Mouse (Mus musculus): ENCODE results near the gene Nckap1l. TPM values are rescaled to one million over a fixed set of nuclear protein-coding genes. Genes with fewer than 3 reads are reported as not detected.

Nckap1l gene
- polyA plus RNA-seq, 1 experiment from 2014 or later: 3.5 TPM

DNA sequence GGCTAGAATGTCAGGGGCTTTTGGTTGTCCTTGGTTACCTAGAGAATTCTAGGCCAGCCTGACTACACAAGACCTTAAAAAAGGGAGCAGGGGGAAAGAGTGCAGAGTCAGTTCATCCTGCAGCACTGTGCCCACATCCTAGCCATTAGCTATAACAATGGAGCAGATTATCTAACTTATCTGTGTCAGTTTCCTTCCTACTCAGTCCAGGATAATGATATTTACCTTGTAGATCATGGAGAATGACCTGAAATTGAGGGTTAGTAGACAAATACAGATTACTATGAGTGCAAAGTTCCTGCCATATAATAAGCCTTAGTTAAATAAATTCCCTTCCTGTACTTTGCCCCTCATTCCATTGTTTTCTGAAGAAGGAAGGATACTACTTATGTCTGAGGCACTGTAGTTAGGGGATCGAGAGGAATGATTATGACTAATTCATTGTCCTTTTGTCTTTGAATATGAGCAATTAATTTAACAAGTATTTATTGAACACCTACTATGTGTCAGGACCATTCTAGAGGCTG, 25.5 kb downstream of the Nckap1l start:
- Histone ChIP-seq H3K27ac (ENCODE audit: low read length) (no peak overlapping the region), H3K9ac (replicated peaks; ENCODE audit: low read depth) (no peak overlapping the region), H3K4me2 (replicated peaks; ENCODE audit: low read depth, low read length) (no peak overlapping the region), H3K9me3 (ENCODE audit: low read length) (no peaks in the 10 kb centered on the region), H3K36me3 (ENCODE audit: insufficient read depth, low read length) (no peaks in the 10 kb centered on the region), H3K4me3 (ENCODE audit: low read depth, low read length) (no peak overlapping the region), H3K4me1 (ENCODE audit: insufficient read depth, low read depth, low read length) (no peaks in the 10 kb centered on the region), H3K27me3 (replicated peaks; ENCODE audit: insufficient read depth, low read length) (no peaks in the 10 kb centered on the region)
- no peak for ATAC-seq
- TF ChIP-seq EP300 (IDR thresholded peaks at IDR 0.05) (no peak), CTCF (IDR thresholded peaks at IDR 0.05) (no peak)
- no peak for DNase-seq (ENCODE audit: low spot score)
- 38% methylated on average over 1 of the region's 1 CpGs for WGBS

DNA sequence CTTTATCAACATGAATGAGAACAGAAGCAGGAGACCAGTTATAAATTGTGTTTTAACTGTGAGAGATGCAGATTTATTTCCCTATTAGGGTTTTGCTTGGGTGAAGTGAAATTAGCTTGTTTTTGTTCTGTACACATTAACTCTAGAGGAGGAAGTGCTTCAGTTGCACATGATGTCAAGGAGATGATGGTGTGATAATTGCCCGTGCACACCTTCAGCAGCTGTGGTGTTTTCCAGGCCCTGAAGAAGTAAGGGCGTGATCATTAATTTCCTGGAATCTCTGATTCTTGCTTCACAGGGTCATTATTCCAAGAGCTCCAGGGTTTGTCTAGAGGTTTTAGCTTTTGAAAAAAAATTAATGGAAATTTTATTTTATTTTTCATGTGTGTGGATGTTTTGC, 26.5 kb downstream of the Nckap1l start:
- Histone ChIP-seq H3K4me3 (ENCODE audit: low read depth, low read length) (no peak overlapping the region), H3K27me3 (replicated peaks; ENCODE audit: insufficient read depth, low read length) (no peaks in the 10 kb centered on the region), H3K9ac (replicated peaks; ENCODE audit: low read depth) (no peak overlapping the region), H3K27ac (ENCODE audit: low read length) (no peak overlapping the region), H3K4me1 (ENCODE audit: insufficient read depth, low read depth, low read length) (no peaks in the 10 kb centered on the region), H3K4me2 (replicated peaks; ENCODE audit: low read depth, low read length) (no peak overlapping the region), H3K9me3 (ENCODE audit: low read length) (no peaks in the 10 kb centered on the region), H3K36me3 (ENCODE audit: insufficient read depth, low read length) (no peaks in the 10 kb centered on the region)
- ATAC-seq (no peak), DNase-seq (ENCODE audit: low spot score) (no peak)
- WGBS: 51% methylated on average over 2 of the region's 2 CpGs
- TF ChIP-seq CTCF (IDR thresholded peaks at IDR 0.05) (no peak), EP300 (IDR thresholded peaks at IDR 0.05) (no peak)

DNA sequence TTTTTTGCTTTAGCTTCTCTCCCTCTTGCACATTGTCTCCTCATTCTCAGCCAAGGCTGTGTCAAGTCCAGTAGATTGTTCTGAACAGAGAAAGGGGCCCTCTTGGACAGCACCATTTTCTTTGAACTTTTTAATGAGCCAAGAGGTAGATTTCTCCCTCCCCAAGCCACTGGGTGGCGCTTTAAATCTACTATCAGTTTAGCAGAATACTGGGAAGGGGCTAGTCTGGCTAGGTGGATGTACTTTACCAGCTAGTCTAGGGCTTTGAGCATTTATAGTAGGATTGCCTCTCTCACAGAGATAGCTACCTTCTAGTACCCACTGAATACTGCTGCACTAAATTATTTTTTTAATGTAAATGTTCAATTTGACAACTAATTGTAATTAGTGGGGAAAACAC, 28.9 kb downstream of the Nckap1l start:
- H3K4me3 ChIP-seq (ENCODE audit: low read depth, low read length): no peak overlapping the region
- TF ChIP-seq EP300 (IDR thresholded peaks at IDR 0.05) (no peak), CTCF (IDR thresholded peaks at IDR 0.05) (peak; percentile 56)
- no peak for DNase-seq (ENCODE audit: low spot score)
- H3K27me3 ChIP-seq (replicated peaks; ENCODE audit: insufficient read depth, low read length): no peaks in the 10 kb centered on the region
- no peak for ATAC-seq
- no peaks in the 10 kb centered on the region for H3K36me3 ChIP-seq (ENCODE audit: insufficient read depth, low read length)
- WGBS: 0% methylated on average over 1 of the region's 1 CpGs
- H3K4me2 ChIP-seq (replicated peaks; ENCODE audit: low read depth, low read length): no peak overlapping the region
- no peak overlapping the region for H3K9ac ChIP-seq (replicated peaks; ENCODE audit: low read depth)
- no peak overlapping the region for H3K27ac ChIP-seq (ENCODE audit: low read length)
- H3K9me3 ChIP-seq (ENCODE audit: low read length): no peaks in the 10 kb centered on the region
- no peaks in the 10 kb centered on the region for H3K4me1 ChIP-seq (ENCODE audit: insufficient read depth, low read depth, low read length)

DNA sequence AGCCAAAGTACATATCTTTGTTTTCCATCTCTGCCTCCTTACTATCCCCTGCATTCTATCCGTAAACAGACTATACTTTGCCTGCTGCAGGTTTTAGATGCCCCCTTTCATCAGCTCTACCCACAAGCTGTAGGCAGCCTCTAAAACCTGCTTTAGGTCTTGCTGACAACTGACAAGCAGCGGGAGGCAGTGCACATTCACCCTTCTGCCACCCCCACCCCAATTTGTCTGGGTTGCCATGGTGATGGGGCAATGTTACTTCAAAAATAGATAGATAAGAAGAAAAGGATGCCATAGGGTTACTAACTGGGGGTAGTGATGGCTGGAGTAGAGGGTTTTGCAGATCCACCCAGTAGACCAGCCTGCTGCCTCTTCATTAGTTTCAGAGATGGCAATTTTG, 30.9 kb downstream of the Nckap1l start:
- WGBS: 40% methylated on average over 2 of the region's 2 CpGs
- no peak overlapping the region for H3K4me2 ChIP-seq (replicated peaks; ENCODE audit: low read depth, low read length)
- no peak for TF ChIP-seq EP300 (IDR thresholded peaks at IDR 0.05)
- TF ChIP-seq CTCF (IDR thresholded peaks at IDR 0.05): no peak
- H3K9me3 ChIP-seq (ENCODE audit: low read length): no peaks in the 10 kb centered on the region
- ATAC-seq (no peak), DNase-seq (ENCODE audit: low spot score) (no peak)
- no peak overlapping the region for H3K27ac ChIP-seq (ENCODE audit: low read length)
- no peaks in the 10 kb centered on the region for H3K4me1 ChIP-seq (ENCODE audit: insufficient read depth, low read depth, low read length)
- H3K9ac ChIP-seq (replicated peaks; ENCODE audit: low read depth): no peak overlapping the region
- H3K36me3 ChIP-seq (ENCODE audit: insufficient read depth, low read length): no peaks in the 10 kb centered on the region
- no peak overlapping the region for H3K4me3 ChIP-seq (ENCODE audit: low read depth, low read length)
- no peaks in the 10 kb centered on the region for H3K27me3 ChIP-seq (replicated peaks; ENCODE audit: insufficient read depth, low read length)

DNA sequence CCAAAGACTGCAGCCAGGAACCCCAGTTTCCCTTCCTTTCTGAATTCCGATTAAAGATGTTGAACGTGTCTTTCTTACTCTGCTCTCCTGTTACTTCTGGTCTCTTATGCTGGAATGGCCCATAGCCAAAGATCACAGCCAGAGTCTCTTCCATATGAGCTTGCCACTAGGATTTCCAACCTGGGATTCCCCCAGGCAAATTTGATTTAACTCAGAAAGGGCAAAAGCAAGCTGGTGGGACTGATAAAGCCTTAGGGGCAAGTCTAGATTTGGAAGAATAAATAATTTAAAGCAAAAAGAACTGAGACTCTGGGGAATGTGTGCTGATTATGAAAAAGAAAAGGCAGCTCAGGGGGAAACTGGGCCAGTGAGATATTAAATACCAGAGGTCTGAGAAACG, 31.5 kb downstream of the Nckap1l start:
- Histone ChIP-seq H3K4me3 (ENCODE audit: low read depth, low read length) (no peak overlapping the region), H3K36me3 (ENCODE audit: insufficient read depth, low read length) (no peaks in the 10 kb centered on the region), H3K4me2 (replicated peaks; ENCODE audit: low read depth, low read length) (no peak overlapping the region), H3K9me3 (ENCODE audit: low read length) (no peaks in the 10 kb centered on the region), H3K27me3 (replicated peaks; ENCODE audit: insufficient read depth, low read length) (no peaks in the 10 kb centered on the region), H3K9ac (replicated peaks; ENCODE audit: low read depth) (no peak overlapping the region), H3K4me1 (ENCODE audit: insufficient read depth, low read depth, low read length) (no peaks in the 10 kb centered on the region), H3K27ac (ENCODE audit: low read length) (no peak overlapping the region)
- ATAC-seq: no peak
- WGBS: 65% methylated on average over 3 of the region's 3 CpGs
- TF ChIP-seq CTCF (IDR thresholded peaks at IDR 0.05) (no peak), EP300 (IDR thresholded peaks at IDR 0.05) (no peak)
- DNase-seq (ENCODE audit: low spot score): no peak

DNA sequence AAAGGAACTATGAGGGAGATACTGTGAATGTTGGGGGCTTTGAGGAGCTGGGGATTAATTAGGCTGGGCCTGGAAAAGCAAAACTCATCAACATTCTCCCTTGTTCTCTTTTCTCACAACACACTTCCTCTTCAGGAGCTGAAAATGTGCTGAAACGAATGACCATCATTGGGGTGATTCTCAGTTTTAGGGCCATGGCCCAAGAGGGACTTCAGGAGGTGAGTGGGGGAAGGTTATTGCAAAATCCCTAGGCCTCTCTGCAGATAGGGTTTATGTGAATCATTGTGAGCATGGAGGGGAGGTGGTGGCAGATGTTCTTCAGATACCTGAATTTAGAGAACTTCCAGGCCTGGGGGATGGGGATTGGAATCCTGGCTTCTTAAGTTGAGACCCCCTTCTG, 33.1 kb downstream of the Nckap1l start:
- no peak overlapping the region for H3K27ac ChIP-seq (ENCODE audit: low read length)
- H3K4me2 ChIP-seq (replicated peaks; ENCODE audit: low read depth, low read length): no peak overlapping the region
- no peaks in the 10 kb centered on the region for H3K4me1 ChIP-seq (ENCODE audit: insufficient read depth, low read depth, low read length)
- ATAC-seq (no peak), DNase-seq (ENCODE audit: low spot score) (no peak)
- H3K4me3 ChIP-seq (ENCODE audit: low read depth, low read length): no peak overlapping the region
- WGBS: 52% methylated on average over 1 of the region's 1 CpGs
- no peaks in the 10 kb centered on the region for H3K9me3 ChIP-seq (ENCODE audit: low read length)
- H3K36me3 ChIP-seq (ENCODE audit: insufficient read depth, low read length): no peaks in the 10 kb centered on the region
- no peaks in the 10 kb centered on the region for H3K27me3 ChIP-seq (replicated peaks; ENCODE audit: insufficient read depth, low read length)
- H3K9ac ChIP-seq (replicated peaks; ENCODE audit: low read depth): no peak overlapping the region
- no peak for TF ChIP-seq CTCF (IDR thresholded peaks at IDR 0.05)
- no peak for TF ChIP-seq EP300 (IDR thresholded peaks at IDR 0.05)

DNA sequence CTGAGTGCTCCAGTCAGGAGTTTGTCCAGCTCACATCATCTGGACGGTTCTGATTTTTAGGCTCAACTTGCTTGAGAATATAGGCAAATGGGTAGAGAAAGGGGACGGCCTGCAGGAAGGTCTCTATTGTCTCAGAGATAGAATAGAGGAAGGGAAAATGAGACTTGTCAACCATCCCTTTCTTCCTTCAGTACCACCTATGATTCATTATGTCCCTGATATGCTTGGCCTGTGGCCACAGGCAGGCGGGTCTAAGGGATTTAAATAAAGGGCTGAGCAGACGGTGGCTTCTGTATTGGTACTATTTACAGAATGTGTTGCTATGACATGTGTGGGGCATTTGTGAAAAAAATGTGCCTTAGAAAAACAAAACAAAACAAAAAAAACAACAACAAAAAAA, 34.7 kb downstream of the Nckap1l start:
- ATAC-seq: no peak
- H3K9me3 ChIP-seq (ENCODE audit: low read length): no peaks in the 10 kb centered on the region

More for the DNA sequence above, 34.7 kb downstream of the Nckap1l start:
- Histone ChIP-seq H3K4me1 (ENCODE audit: insufficient read depth, low read depth, low read length) (no peaks in the 10 kb centered on the region), H3K9ac (replicated peaks; ENCODE audit: low read depth) (no peak overlapping the region), H3K36me3 (ENCODE audit: insufficient read depth, low read length) (no peaks in the 10 kb centered on the region), H3K27me3 (replicated peaks; ENCODE audit: insufficient read depth, low read length) (no peaks in the 10 kb centered on the region), H3K4me3 (ENCODE audit: low read depth, low read length) (no peak overlapping the region), H3K4me2 (replicated peaks; ENCODE audit: low read depth, low read length) (no peak overlapping the region), H3K27ac (ENCODE audit: low read length) (no peak overlapping the region)
- no peak for DNase-seq (ENCODE audit: low spot score)
- WGBS: 47% methylated on average over 4 of the region's 4 CpGs
- TF ChIP-seq EP300 (IDR thresholded peaks at IDR 0.05): no peak
- no peak for TF ChIP-seq CTCF (IDR thresholded peaks at IDR 0.05)
